18 mouse cellular contexts compared by ENCODE assay signal in the genomic region with DNA sequence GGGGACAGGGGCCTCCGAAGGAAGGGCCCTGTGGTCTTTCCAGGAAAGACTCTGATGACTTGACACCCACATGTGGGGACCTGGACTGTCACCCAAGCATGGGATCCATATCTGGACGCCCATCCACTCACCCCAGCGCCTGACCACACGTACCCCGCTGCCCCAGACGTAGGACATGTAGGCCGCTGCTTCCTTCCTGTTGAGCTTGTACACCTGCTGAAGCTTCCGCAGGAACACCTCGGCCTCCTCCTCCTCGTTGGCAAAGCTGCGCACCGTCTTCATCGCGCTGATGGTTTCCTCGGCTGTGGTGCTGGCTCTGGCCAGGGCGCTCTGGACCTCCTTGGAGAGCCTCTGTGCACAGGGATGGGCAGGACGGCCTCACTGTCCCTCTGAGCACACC. TPM values are rescaled to one million over a fixed set of nuclear protein-coding genes. Genes with fewer than 3 reads are reported as not detected.
DNase-seq lines count a peak whose midpoint lies in the region; ATAC-seq and TF ChIP-seq lines count a peak whose summit lies in the region.
"Had no signal": no experiment of that assay in that cellular context is flagged by ENCODE, and none has a peak within 500 bp of the region (broad histone marks: within the 10 kb centered on the region; RNA-seq: fewer than 3 reads in every experiment).

No protein-coding gene starts in this region.

- H3K36me3 ChIP-seq in hindbrain, embryonic 12.5 days: no peaks in the 10 kb centered on the region
- no peaks in the 10 kb centered on the region for H3K36me3 ChIP-seq in hindbrain, embryonic 11.5 days (ENCODE audit: control insufficient read depth, insufficient read depth, low read length)
- H3K36me3 ChIP-seq in megakaryocyte, embryonic 14.5 days (replicated peaks; ENCODE audit: low read length): peaks cover 55% of the 10 kb centered on the region
- H3K36me3 ChIP-seq: heart, embryonic 13.5 days; hindbrain, embryonic 15.5 days; neural tube, embryonic 15.5 days had no signal

- TF ChIP-seq CTCF in bone marrow, adult 2 months (IDR thresholded peaks at IDR 0.05; ENCODE audit: control insufficient read depth, insufficient read depth, low read length): no peak
- TF ChIP-seq CTCF in left cerebral cortex, adult 2 months (IDR thresholded peaks at IDR 0.05): no peak

- intact Hi-C loops in left cerebral cortex, postnatal 4 days (cut with DNase I): no loop called here
- intact Hi-C loops in left cerebral cortex, adult 2 months (cut with DNase I): loop anchor here (10.0 kb wide), 1 partner anchor 335 kb away; the partner anchor contains the start of genes Kntc1 and Rsrc2

- H3K4me1 ChIP-seq in hindbrain, embryonic 12.5 days: peaks cover 28% of the 10 kb centered on the region
- 0 out of 2 replicates have a peak, but pooled peaks cover 3% of the 10 kb centered on the region for H3K4me1 ChIP-seq in hindbrain, embryonic 11.5 days (replicated peaks; ENCODE audit: control insufficient read depth, insufficient read depth, low read length)
- H3K4me1 ChIP-seq in bone marrow, adult 2 months (ENCODE audit: control insufficient read depth, insufficient read depth, low read length): peaks cover 10% of the 10 kb centered on the region
- peaks cover 100% of the 10 kb centered on the region for H3K4me1 ChIP-seq in megakaryocyte, embryonic 14.5 days

- DNase-seq in hindbrain, embryonic 11.5 days (ENCODE audit: low spot score): no peak
- DNase-seq in thymus, postnatal 10 days (ENCODE audit: low spot score in 2 of 2): peak; percentile 65 to 66
- no peak for DNase-seq in retina, postnatal 1 day
- no peak for DNase-seq in left cerebral cortex, postnatal 4 days
- DNase-seq in left cerebral cortex, adult 2 months (ENCODE audit: extremely low spot score in 1 of 2, low spot score in 2 of 2): no peak
- DNase-seq: adrenal gland, postnatal 36 days; cerebellum, postnatal 10 days; embryo, embryonic 11 days; gastrocnemius, postnatal 10 days; liver; lung, adult 2 months; lung, postnatal 4 days had no signal

- 94% methylated on average over 17 of the region's 17 CpGs for WGBS in hindbrain, embryonic 12.5 days
- 92% methylated on average over 15 of the region's 17 CpGs for WGBS in hindbrain, embryonic 11.5 days
- WGBS in bone marrow, adult 2 months: 34% methylated on average over 17 of the region's 17 CpGs

- peak overlapping the region; percentile 32; the same call in 1 of the 2 replicates for H3K9ac ChIP-seq in hindbrain, embryonic 12.5 days
- no peak overlapping the region for H3K9ac ChIP-seq in hindbrain, embryonic 11.5 days (ENCODE audit: low read depth, low read length)
- H3K9ac ChIP-seq: heart, embryonic 13.5 days; hindbrain, embryonic 15.5 days; neural tube, embryonic 15.5 days had no signal

- ATAC-seq in hindbrain, embryonic 12.5 days (ENCODE audit: low FRiP score): no peak
- ATAC-seq in hindbrain, embryonic 11.5 days (ENCODE audit: low FRiP score): no peak

- peak; percentile 29; the same call in 1 of the 2 replicates for TF ChIP-seq POLR2A in bone marrow, adult 2 months (IDR thresholded peaks at IDR 0.05; ENCODE audit: borderline replicate concordance, control insufficient read depth, low read depth, low read length)

- H3K4me2 ChIP-seq in hindbrain, embryonic 12.5 days (replicated peaks): no peak overlapping the region
- no peak overlapping the region for H3K4me2 ChIP-seq in hindbrain, embryonic 11.5 days (replicated peaks; ENCODE audit: low read depth, low read length)
- H3K4me2 ChIP-seq: heart, embryonic 13.5 days; hindbrain, embryonic 15.5 days; neural tube, embryonic 15.5 days had no signal

- no peak overlapping the region for H3K27ac ChIP-seq in hindbrain, embryonic 12.5 days
- no peak overlapping the region for H3K27ac ChIP-seq in hindbrain, embryonic 11.5 days (ENCODE audit: low read depth, low read length)
- peak overlapping the region; percentile 33; the same call in 1 of the 2 replicates for H3K27ac ChIP-seq in bone marrow, adult 2 months (ENCODE audit: control insufficient read depth, insufficient read depth, low read depth, low read length, poor library complexity)
- H3K27ac ChIP-seq in left cerebral cortex, adult 2 months: no peak overlapping the region
- H3K27ac ChIP-seq: heart, embryonic 13.5 days; hindbrain, embryonic 15.5 days; neural tube, embryonic 15.5 days had no signal

- H3K4me3 ChIP-seq in hindbrain, embryonic 12.5 days: no peak overlapping the region
- H3K4me3 ChIP-seq in hindbrain, embryonic 11.5 days (ENCODE audit: low read depth, low read length): no peak overlapping the region
- no peak overlapping the region for H3K4me3 ChIP-seq in bone marrow, adult 2 months (replicated peaks; ENCODE audit: control insufficient read depth, low read depth, low read length)
- H3K4me3 ChIP-seq in megakaryocyte, embryonic 14.5 days (replicated peaks): peak overlapping the region; percentile 74
- H3K4me3 ChIP-seq in left cerebral cortex, adult 2 months: no peak overlapping the region
- H3K4me3 ChIP-seq: heart, embryonic 13.5 days; hindbrain, embryonic 15.5 days; neural tube, embryonic 15.5 days had no signal

- no peaks in the 10 kb centered on the region; the same call in 1 of the 2 replicates for H3K27me3 ChIP-seq in hindbrain, embryonic 12.5 days
- no peaks in the 10 kb centered on the region for H3K27me3 ChIP-seq in hindbrain, embryonic 11.5 days (ENCODE audit: control insufficient read depth, insufficient read depth, low read length)
- H3K27me3 ChIP-seq in megakaryocyte, embryonic 14.5 days (replicated peaks): no peaks in the 10 kb centered on the region
- H3K27me3 ChIP-seq: hindbrain, embryonic 15.5 days; neural tube, embryonic 15.5 days had no signal

- H3K9me3 ChIP-seq in hindbrain, embryonic 12.5 days (replicated peaks): no peaks in the 10 kb centered on the region
- no peaks in the 10 kb centered on the region for H3K9me3 ChIP-seq in hindbrain, embryonic 11.5 days (ENCODE audit: control insufficient read depth, low read length)
- H3K9me3 ChIP-seq in megakaryocyte, embryonic 14.5 days: no peaks in the 10 kb centered on the region
- H3K9me3 ChIP-seq: heart, embryonic 13.5 days; hindbrain, embryonic 15.5 days; neural tube, embryonic 15.5 days had no signal

RNA-seq across cellular contexts. Expression of gene Abcb9, which starts 15.7 kb away (rescaled TPM):
- polyA plus RNA-seq in hindbrain, embryonic 12.5 days (2016; fragmentation: Nextera tagmentation; extraction: Ambion mirVana): 3.7 and 3.8 TPM in 2 replicates
- 0.71 and 0.76 TPM in 2 replicates for polyA plus RNA-seq in hindbrain, embryonic 11.5 days (2014; fragmentation: Nextera tagmentation; extraction: Ambion mirVana)
- 5.9 and 7.4 TPM in 2 replicates for polyA plus RNA-seq in bone marrow, adult 2 months (2011; ENCODE audit: insufficient read depth, insufficient read length, low replicate concordance, missing spikeins)
- polyA plus RNA-seq in megakaryocyte, embryonic 14.5 days (2012; ENCODE audit: insufficient read depth, low replicate concordance): 23.8 and 51.5 TPM in 2 replicates
- total RNA-seq in left cerebral cortex, postnatal 4 days (2021): 10 to 100 TPM; 26.5 to 28.8 TPM
- total RNA-seq in left cerebral cortex, adult 2 months (2021): 10 to 100 TPM; 55.0 to 57.3 TPM

RNA-seq across cellular contexts. Expression of gene Ogfod2, which starts 32.2 kb away (rescaled TPM):
- 19.6 and 25.7 TPM in 2 replicates for polyA plus RNA-seq in hindbrain, embryonic 12.5 days (2016; fragmentation: Nextera tagmentation; extraction: Ambion mirVana)
- 13.1 and 13.3 TPM in 2 replicates for polyA plus RNA-seq in hindbrain, embryonic 11.5 days (2014; fragmentation: Nextera tagmentation; extraction: Ambion mirVana)
- 14.8 and 35.5 TPM in 2 replicates for polyA plus RNA-seq in bone marrow, adult 2 months (2011; ENCODE audit: insufficient read depth, insufficient read length, low replicate concordance, missing spikeins)
- polyA plus RNA-seq in megakaryocyte, embryonic 14.5 days (2012; ENCODE audit: insufficient read depth, low replicate concordance): 77.8 and 102 TPM in 2 replicates
- 10 to 100 TPM; 32.5 to 34.1 TPM for total RNA-seq in left cerebral cortex, postnatal 4 days (2021)
- 10 to 100 TPM; 35.4 to 39.1 TPM for total RNA-seq in left cerebral cortex, adult 2 months (2021)

RNA-seq across cellular contexts. Expression of gene Arl6ip4, which starts 36.0 kb away (rescaled TPM):
- polyA plus RNA-seq in hindbrain, embryonic 12.5 days (2016; fragmentation: Nextera tagmentation; extraction: Ambion mirVana): 86.4 and 88.8 TPM in 2 replicates
- 80.8 and 91.5 TPM in 2 replicates for polyA plus RNA-seq in hindbrain, embryonic 11.5 days (2014; fragmentation: Nextera tagmentation; extraction: Ambion mirVana)
- 72.3 and 112 TPM in 2 replicates for polyA plus RNA-seq in bone marrow, adult 2 months (2011; ENCODE audit: insufficient read depth, insufficient read length, low replicate concordance, missing spikeins)
- polyA plus RNA-seq in megakaryocyte, embryonic 14.5 days (2012; ENCODE audit: insufficient read depth, low replicate concordance): 141 and 205 TPM in 2 replicates
- 10 to 100 TPM; 58.1 to 59.9 TPM for total RNA-seq in left cerebral cortex, postnatal 4 days (2021)
- 10 to 100 TPM; 46.7 to 52.1 TPM for total RNA-seq in left cerebral cortex, adult 2 months (2021)

RNA-seq across cellular contexts. Expression of gene Vps37b, which starts 47.8 kb away (rescaled TPM):
- polyA plus RNA-seq in hindbrain, embryonic 12.5 days (2016; fragmentation: Nextera tagmentation; extraction: Ambion mirVana): 70.8 and 78.6 TPM in 2 replicates
- 38.3 and 48.8 TPM in 2 replicates for polyA plus RNA-seq in hindbrain, embryonic 11.5 days (2014; fragmentation: Nextera tagmentation; extraction: Ambion mirVana)
- 11.3 and 26.1 TPM in 2 replicates for polyA plus RNA-seq in bone marrow, adult 2 months (2011; ENCODE audit: insufficient read depth, insufficient read length, low replicate concordance, missing spikeins)
- polyA plus RNA-seq in megakaryocyte, embryonic 14.5 days (2012; ENCODE audit: insufficient read depth, low replicate concordance): 437 and 1,468 TPM in 2 replicates
- 10 to 100 TPM; 46.2 to 49.9 TPM for total RNA-seq in left cerebral cortex, postnatal 4 days (2021)
- total RNA-seq in left cerebral cortex, adult 2 months (2021): 10 to 100 TPM; 46.1 to 47.3 TPM

Comparison
In these comparisons a context has a peak if more than half of its experiments do, and no peak if none do; other contexts are left out.
1. DNase-seq: peak in thymus, postnatal 10 days (2 of 2); none in hindbrain, embryonic 11.5 days (single experiment), retina, postnatal 1 day (single experiment), left cerebral cortex, postnatal 4 days (single experiment) and left cerebral cortex, adult 2 months (0 of 2).